In genomic region chr19:5337975-5338374, GRCm38 (mm10) we compare ENCODE assay signal across 9 mouse cellular contexts. TPM values are rescaled to one million over a fixed set of nuclear protein-coding genes. Genes with fewer than 3 reads are reported as not detected.
DNase-seq lines count a peak whose midpoint lies in the region; ATAC-seq lines count a peak whose summit lies in the region.
"Had no signal": no experiment of that assay in that cellular context is flagged by ENCODE, and none has a peak within 500 bp of the region (broad histone marks: within the 10 kb centered on the region; RNA-seq: fewer than 3 reads in every experiment).

No protein-coding gene starts in this region.

- no peak overlapping the region for H3K27ac ChIP-seq in hindbrain, embryonic 10.5 days
- no peak overlapping the region for H3K27ac ChIP-seq in hindbrain, embryonic 16.5 days (ENCODE audit: low read depth, low read length)
- H3K27ac ChIP-seq: stomach, embryonic 15.5 days had no signal

- H3K9ac ChIP-seq in hindbrain, embryonic 16.5 days (ENCODE audit: low read depth, low read length) = no peak overlapping the region
- H3K9ac ChIP-seq: stomach, embryonic 15.5 days had no signal

- no peaks in the 10 kb centered on the region for H3K27me3 ChIP-seq in hindbrain, embryonic 10.5 days (ENCODE audit: insufficient read depth, poor library complexity, severe bottlenecking)
- no peaks in the 10 kb centered on the region for H3K27me3 ChIP-seq in hindbrain, embryonic 16.5 days (replicated peaks; ENCODE audit: control insufficient read depth, insufficient read depth, low read length)
- H3K27me3 ChIP-seq: stomach, embryonic 15.5 days had no signal

- H3K36me3 ChIP-seq in hindbrain, embryonic 10.5 days = no peaks in the 10 kb centered on the region
- no peaks in the 10 kb centered on the region for H3K36me3 ChIP-seq in hindbrain, embryonic 16.5 days (ENCODE audit: control insufficient read depth, insufficient read depth, low read length)
- H3K36me3 ChIP-seq: stomach, embryonic 15.5 days had no signal

- ATAC-seq in hindbrain, embryonic 16.5 days = no peak
- peak; percentile 56; the same call in 1 of the 2 replicates for ATAC-seq in neutrophil, adult 5-6 weeks (ENCODE audit: extremely low read depth, insufficient number of reproducible peaks, low FRiP score, poor library complexity, severe bottlenecking)

- H3K4me1 ChIP-seq in hindbrain, embryonic 10.5 days (replicated peaks) = peaks cover 7% of the 10 kb centered on the region; the same call in 1 of the 2 replicates
- no peaks in the 10 kb centered on the region for H3K4me1 ChIP-seq in hindbrain, embryonic 16.5 days (ENCODE audit: control insufficient read depth, insufficient read depth, low read depth, low read length)
- H3K4me1 ChIP-seq: stomach, embryonic 15.5 days had no signal

- no peaks in the 10 kb centered on the region for H3K9me3 ChIP-seq in hindbrain, embryonic 10.5 days
- no peaks in the 10 kb centered on the region for H3K9me3 ChIP-seq in hindbrain, embryonic 16.5 days (ENCODE audit: control insufficient read depth, low read length)
- H3K9me3 ChIP-seq: stomach, embryonic 15.5 days had no signal

- intact Hi-C loops in left cerebral cortex, postnatal 10 days (cut with DNase I) = no loop called here

- WGBS in hindbrain, embryonic 10.5 days = 20% methylated on average over 5 of the region's 5 CpGs
- 19% methylated on average over 5 of the region's 5 CpGs for WGBS in hindbrain, embryonic 16.5 days

- H3K4me3 ChIP-seq in hindbrain, embryonic 10.5 days = no peak overlapping the region
- H3K4me3 ChIP-seq in hindbrain, embryonic 16.5 days (ENCODE audit: low read length) = no peak overlapping the region
- H3K4me3 ChIP-seq: stomach, embryonic 15.5 days had no signal

- H3K4me2 ChIP-seq in hindbrain, embryonic 16.5 days (ENCODE audit: low read length) = no peak overlapping the region
- H3K4me2 ChIP-seq: stomach, embryonic 15.5 days had no signal

- peak; percentile 71 for DNase-seq in hindbrain, embryonic 10.5 days (ENCODE audit: low spot score)
- peak; percentile 88 for DNase-seq in adrenal gland, postnatal 10 days
- DNase-seq in embryo, embryonic 9.5 days (ENCODE audit: extremely low spot score) = peak; percentile 64
- peak; percentile 87 for DNase-seq in heart, postnatal 4 days
- DNase-seq in left cerebral cortex, postnatal 10 days (ENCODE audit: extremely low spot score in 1 of 2, low spot score in 2 of 2) = peak; percentile 27 to 81
- DNase-seq in thymus, adult 18-20 months = peak; percentile 37 to 53

RNA-seq across cellular contexts. Expression of gene Catsper1, which starts 2.4 kb away (rescaled TPM):
- not detected in 2 replicates for polyA plus RNA-seq in hindbrain, embryonic 10.5 days (2016; fragmentation: Nextera tagmentation; extraction: Ambion mirVana)
- polyA plus RNA-seq in hindbrain, embryonic 16.5 days (2015; fragmentation: Nextera tagmentation; extraction: Ambion mirVana) = not detected in 2 replicates
- total RNA-seq in adrenal gland, postnatal 10 days (2021) = not detected
- not detected for total RNA-seq in heart, postnatal 4 days (2021)
- total RNA-seq in left cerebral cortex, postnatal 10 days (2021) = not detected
- not detected in 2 replicates for total RNA-seq in neutrophil, adult 5-6 weeks (2017)
- polyA plus RNA-seq: stomach, embryonic 15.5 days had no signal

RNA-seq across cellular contexts. Expression of gene Cst6, which starts 11.4 kb away (rescaled TPM):
- 0.65 and 1.6 TPM in 2 replicates for polyA plus RNA-seq in hindbrain, embryonic 10.5 days (2016; fragmentation: Nextera tagmentation; extraction: Ambion mirVana)
- 9.8 and 11.9 TPM in 2 replicates for polyA plus RNA-seq in hindbrain, embryonic 16.5 days (2015; fragmentation: Nextera tagmentation; extraction: Ambion mirVana)
- total RNA-seq in adrenal gland, postnatal 10 days (2021) = 1 to 10 TPM; 1.4 to 2.4 TPM
- total RNA-seq in heart, postnatal 4 days (2021) = 1 to 10 TPM in 1 of 2 experiments, under 1 TPM in 1; 0.81 to 3.0 TPM
- total RNA-seq in left cerebral cortex, postnatal 10 days (2021) = 10 to 100 TPM; 10.4 to 13.8 TPM
- total RNA-seq in neutrophil, adult 5-6 weeks (2017) = 1.4 TPM in 1 of 2 replicates, not detected in the other

RNA-seq across cellular contexts. Expression of gene Eif1ad, which starts 28.6 kb away (rescaled TPM):
- polyA plus RNA-seq in hindbrain, embryonic 10.5 days (2016; fragmentation: Nextera tagmentation; extraction: Ambion mirVana) = 84.2 and 90.5 TPM in 2 replicates
- 40.6 and 44.4 TPM in 2 replicates for polyA plus RNA-seq in hindbrain, embryonic 16.5 days (2015; fragmentation: Nextera tagmentation; extraction: Ambion mirVana)
- total RNA-seq in adrenal gland, postnatal 10 days (2021) = 10 to 100 TPM; 33.6 to 37.8 TPM
- total RNA-seq in heart, postnatal 4 days (2021) = 10 to 100 TPM; 35.0 to 37.3 TPM
- total RNA-seq in left cerebral cortex, postnatal 10 days (2021) = 10 to 100 TPM; 30.0 to 31.0 TPM
- 31.6 and 36.8 TPM in 2 replicates for total RNA-seq in neutrophil, adult 5-6 weeks (2017)

RNA-seq across cellular contexts. Expression of gene Banf1, which starts 29.0 kb away (rescaled TPM):
- polyA plus RNA-seq in hindbrain, embryonic 10.5 days (2016; fragmentation: Nextera tagmentation; extraction: Ambion mirVana) = 539 and 565 TPM in 2 replicates
- polyA plus RNA-seq in hindbrain, embryonic 16.5 days (2015; fragmentation: Nextera tagmentation; extraction: Ambion mirVana) = 315 and 333 TPM in 2 replicates
- 100 to 1,000 TPM; 165 to 169 TPM for total RNA-seq in adrenal gland, postnatal 10 days (2021)
- total RNA-seq in heart, postnatal 4 days (2021) = 100 to 1,000 TPM; 234 to 244 TPM
- total RNA-seq in left cerebral cortex, postnatal 10 days (2021) = 100 to 1,000 TPM; 113 to 124 TPM
- total RNA-seq in neutrophil, adult 5-6 weeks (2017) = 15.2 and 17.9 TPM in 2 replicates

RNA-seq across cellular contexts. Expression of gene Gal3st3, which starts 39.8 kb away (rescaled TPM):
- polyA plus RNA-seq in hindbrain, embryonic 10.5 days (2016; fragmentation: Nextera tagmentation; extraction: Ambion mirVana) = 11.7 and 19.1 TPM in 2 replicates
- 42.3 and 48.3 TPM in 2 replicates for polyA plus RNA-seq in hindbrain, embryonic 16.5 days (2015; fragmentation: Nextera tagmentation; extraction: Ambion mirVana)
- total RNA-seq in adrenal gland, postnatal 10 days (2021) = under 1 TPM; 0.27 to 0.51 TPM
- 1 to 10 TPM; 7.4 to 9.3 TPM for total RNA-seq in heart, postnatal 4 days (2021)
- 10 to 100 TPM; 84.1 to 90.3 TPM for total RNA-seq in left cerebral cortex, postnatal 10 days (2021)
- total RNA-seq in neutrophil, adult 5-6 weeks (2017) = not detected in 2 replicates
